Mouse (Mus musculus) bone marrow macrophage, adult 2 months (primary cell): ENCODE results near the gene Fcer1g. TPM values are rescaled to one million over a fixed set of nuclear protein-coding genes. Genes with fewer than 3 reads are reported as not detected.

Experiments
- H3K27ac ChIP-seq: 2 replicates; pipeline ENCODE4 v1.5.1; 2012; ENCODE audit warnings: low read depth, low read length; ENCODE audit not compliant: insufficient read depth
- H3K4me1 ChIP-seq: 2 replicates; pipeline ENCODE4 v1.6.1; 2012; ENCODE audit warnings: low read length; ENCODE audit not compliant: control insufficient read depth, insufficient read depth
- H3K4me3 ChIP-seq: 2 replicates; pipeline ENCODE4 v1.5.1; 2012; ENCODE audit warnings: mild to moderate bottlenecking, low read length, moderate library complexity; ENCODE audit not compliant: insufficient read depth
- CTCF ChIP-seq: IDR thresholded peaks from 2 replicates; pipeline ENCODE4 v1.5.1; 2012; ENCODE audit warnings: low read depth, mild to moderate bottlenecking, low read length, moderate library complexity
- POLR2A ChIP-seq: IDR thresholded peaks from 2 replicates; pipeline ENCODE4 v1.6.1; 2012; ENCODE audit warnings: mild to moderate bottlenecking, low read depth, low read length, borderline replicate concordance
- polyA plus RNA-seq: library from polyadenylated mRNA; stranded (reverse); fragments of >200 nt; gene quantifications from 2 replicates; pipeline ENCODE4 v1.2.4, GENCODE M21; 2012; ENCODE audit not compliant: missing spikeins, insufficient read depth, insufficient read length

Gene Fcer1g
- polyA plus RNA-seq, 1 experiment, result 3,398 TPM

DNA sequence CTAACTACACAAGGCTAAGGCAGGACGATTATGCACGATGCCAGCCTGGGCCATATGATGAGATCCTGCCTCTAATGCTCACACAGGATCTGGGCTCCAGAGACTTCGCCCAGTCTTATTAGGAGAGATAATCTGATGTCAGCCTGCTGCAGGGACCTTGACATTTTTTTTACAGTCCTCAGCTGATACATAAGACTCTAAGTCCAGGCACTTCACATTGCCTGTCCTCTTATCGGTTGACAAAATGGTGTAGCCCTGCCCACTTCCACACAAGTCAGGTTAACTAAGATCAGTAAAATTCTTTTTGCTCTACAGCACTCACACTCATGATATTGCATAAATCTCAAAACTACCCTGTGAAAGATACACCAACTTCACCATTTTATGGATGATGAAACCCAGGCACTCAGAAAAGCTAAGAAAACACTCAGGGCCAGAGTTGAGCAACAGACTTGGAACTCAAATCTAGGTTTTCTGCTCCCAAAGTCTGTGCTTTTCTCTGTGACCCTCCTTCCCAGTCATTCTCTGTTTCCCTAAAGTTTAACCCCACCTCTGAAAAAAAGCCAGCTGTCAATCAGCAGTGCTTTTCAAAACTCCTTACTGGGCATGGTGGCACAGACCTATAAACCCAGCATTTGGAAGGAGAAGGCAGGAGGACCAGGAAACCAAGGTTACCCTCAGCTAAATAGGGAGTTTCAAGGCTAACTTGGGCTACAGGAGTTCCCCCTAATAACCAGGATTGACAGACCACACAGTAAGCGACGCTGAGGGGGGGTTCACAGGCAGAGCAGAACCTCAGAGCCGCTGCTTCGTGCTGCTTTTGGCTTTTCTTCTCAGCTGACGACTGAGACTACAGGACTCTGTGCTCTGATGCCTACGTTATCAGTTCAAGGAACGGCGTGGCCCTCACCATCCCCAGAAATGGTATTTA, 1.1 kb downstream of the Fcer1g start:
- H3K27ac ChIP-seq, result peak overlapping the region; percentile 98
- H3K4me3 ChIP-seq, result peak overlapping the region; percentile 77
- peaks cover 33% of the 10 kb centered on the region for H3K4me1 ChIP-seq
- TF ChIP-seq CTCF (no peak), POLR2A (no peak)

DNA sequence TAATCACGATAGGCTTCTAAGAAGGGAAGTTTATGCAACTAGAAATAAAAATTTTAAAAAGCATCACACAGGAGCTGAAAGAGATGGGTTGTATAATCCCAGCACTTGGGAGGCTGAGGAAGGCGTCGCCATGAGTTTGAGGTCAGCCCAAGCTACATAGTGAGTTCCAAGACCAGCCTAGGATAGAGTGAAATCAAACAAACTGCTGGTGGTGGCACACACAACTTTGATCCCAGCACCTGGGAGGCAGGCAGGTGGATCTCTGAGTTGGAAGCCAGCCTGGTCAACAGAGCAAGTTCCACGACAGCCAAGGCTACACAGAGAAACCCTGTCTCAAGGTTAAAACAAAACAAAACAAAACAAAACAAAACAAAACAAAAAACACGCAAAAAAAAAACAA, 1.8 kb downstream of the Fcer1g start:
- TF ChIP-seq CTCF, result no peak
- no peak for TF ChIP-seq POLR2A
- peak overlapping the region; percentile 98 for H3K27ac ChIP-seq
- H3K4me1 ChIP-seq, result peaks cover 40% of the 10 kb centered on the region
- peak overlapping the region; percentile 77 for H3K4me3 ChIP-seq

DNA sequence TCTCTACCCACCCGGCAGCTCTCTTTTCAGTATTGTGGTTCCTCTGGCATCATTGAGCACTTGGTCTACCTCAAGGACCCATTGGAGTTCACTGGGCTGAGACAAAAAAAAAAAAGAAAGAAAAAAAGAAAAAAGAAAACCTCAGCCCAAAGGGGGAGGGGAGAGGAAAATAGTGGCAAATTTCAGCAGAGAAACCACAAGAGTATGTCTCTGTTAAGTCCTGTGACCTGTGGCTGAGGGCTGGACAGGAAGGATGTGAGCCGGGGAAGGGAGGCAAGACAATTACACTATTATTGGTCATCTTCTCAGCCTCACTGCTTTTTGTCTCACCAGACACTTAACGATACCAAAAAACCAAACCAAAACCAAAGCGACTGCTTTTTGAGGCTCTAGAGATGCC, 2.3 kb downstream of the Fcer1g start:
- H3K27ac ChIP-seq, result peak overlapping the region; percentile 98
- TF ChIP-seq CTCF, result no peak
- TF ChIP-seq POLR2A, result no peak
- H3K4me1 ChIP-seq, result peaks cover 45% of the 10 kb centered on the region
- H3K4me3 ChIP-seq, result peak overlapping the region; percentile 77

DNA sequence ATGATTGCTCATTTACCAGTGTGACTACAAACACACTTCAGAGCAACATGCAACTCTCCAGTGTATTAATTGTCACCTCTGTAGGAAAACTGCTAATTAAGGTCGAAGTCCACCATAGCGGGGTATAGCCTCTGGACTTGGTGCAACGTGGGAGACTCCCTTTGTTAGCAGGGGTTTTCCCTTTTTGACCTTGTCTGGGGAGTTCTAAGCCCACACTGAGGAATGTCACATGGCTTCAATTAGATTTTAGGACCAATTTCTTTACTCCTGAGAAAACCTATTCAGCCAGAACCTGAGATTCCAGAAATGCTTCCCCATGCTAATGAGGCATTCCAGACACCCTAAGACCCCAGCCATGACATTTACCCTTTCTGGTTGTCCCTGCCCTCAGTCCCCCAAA, 4.0 kb downstream of the Fcer1g start:
- peaks cover 47% of the 10 kb centered on the region for H3K4me1 ChIP-seq
- peak overlapping the region; percentile 59; the same call in 1 of the 2 replicates for H3K4me3 ChIP-seq
- TF ChIP-seq CTCF (no peak), POLR2A (no peak)
- H3K27ac ChIP-seq, result peak overlapping the region; percentile 76

DNA sequence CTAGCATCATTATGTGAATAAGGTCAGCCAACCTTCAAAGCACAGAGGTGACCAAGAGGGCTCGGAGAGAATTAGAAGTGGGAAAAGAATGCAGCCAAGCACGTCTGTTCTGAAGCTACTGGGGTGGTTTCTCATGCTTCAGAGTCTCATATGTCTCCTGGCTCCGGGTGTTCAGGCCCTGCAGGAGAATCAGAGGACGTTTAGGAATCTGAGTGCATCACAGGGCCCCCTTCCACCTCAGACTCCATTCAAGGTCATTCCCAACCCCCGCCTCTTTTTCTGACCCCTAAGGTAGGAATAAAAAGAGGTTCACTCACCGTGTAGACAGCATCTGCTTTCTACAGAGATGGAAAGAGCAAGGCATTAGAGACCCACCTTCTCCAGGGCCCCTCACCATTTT, 4.4 kb downstream of the Fcer1g start:
- Histone ChIP-seq H3K4me1 (peaks cover 47% of the 10 kb centered on the region), H3K27ac (0 out of 2 replicates have a peak overlapping the region, but pooled peaks have one; percentile 76), H3K4me3 (no peak overlapping the region)
- TF ChIP-seq CTCF, result no peak
- no peak for TF ChIP-seq POLR2A

DNA sequence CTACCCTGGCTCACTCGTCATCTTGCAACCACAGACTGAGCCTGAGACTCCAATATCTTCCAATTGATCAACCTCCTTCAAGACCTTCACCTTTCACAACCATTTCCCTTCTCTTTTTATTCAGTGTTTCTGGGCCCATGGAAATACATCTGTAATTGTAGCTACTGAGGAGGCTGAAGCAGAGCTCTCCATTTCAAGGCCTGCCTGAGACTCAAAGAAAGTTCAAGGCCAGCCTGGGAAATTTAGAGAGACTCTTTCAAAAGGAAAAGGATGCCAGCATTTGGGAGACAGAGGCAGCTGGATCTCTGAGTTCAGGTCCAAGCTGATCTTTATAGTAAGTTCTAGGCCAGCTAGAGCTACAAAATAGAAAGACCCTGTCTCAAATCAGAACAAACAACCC, 6.3 kb downstream of the Fcer1g start:
- Histone ChIP-seq H3K4me3 (no peak overlapping the region), H3K27ac (no peak overlapping the region; the same call in 1 of the 2 replicates), H3K4me1 (peaks cover 58% of the 10 kb centered on the region)
- TF ChIP-seq CTCF, result no peak
- TF ChIP-seq POLR2A, result no peak

DNA sequence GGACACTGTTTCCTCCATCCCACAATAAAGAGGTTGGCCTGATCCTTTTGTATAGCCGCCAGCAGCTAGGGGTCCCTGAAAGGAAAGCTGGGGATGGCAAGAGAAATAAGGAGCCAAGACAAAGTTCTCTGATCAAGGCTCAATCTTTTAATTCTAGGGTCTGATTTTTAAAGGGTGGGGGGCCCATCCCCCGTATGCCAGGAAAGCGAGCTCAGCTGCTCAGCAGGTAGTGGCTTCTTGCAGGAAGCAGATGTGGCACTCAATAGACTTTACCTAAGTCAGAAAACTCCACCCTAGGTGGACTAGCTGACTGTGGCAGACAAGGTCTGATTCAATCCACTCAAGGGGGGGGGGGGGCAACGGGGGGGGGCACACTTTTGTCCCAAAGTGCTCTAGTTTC, 7.4 kb downstream of the Fcer1g start:
- peak overlapping the region; percentile 85 for H3K27ac ChIP-seq

DNA sequence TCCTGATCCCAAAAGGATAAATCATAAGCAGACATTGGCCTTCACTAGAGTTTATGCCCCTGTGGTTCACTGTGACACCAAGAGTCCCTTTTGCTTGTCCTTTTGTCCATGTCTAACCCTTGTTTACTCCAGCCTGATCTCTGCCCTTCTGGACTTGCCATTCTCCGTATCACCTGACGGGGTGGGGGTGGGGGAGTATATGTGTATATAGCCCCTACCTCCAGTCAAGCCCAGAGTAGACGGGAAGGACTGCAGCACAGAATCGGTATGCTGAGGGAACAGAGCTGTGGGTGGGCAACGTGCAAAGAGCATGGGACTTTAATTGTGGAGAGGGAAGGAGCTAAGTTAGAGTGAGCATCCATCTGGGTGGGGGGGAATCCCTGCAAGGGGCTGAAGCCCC, 9.3 kb downstream of the Fcer1g start, which contains the start of gene Apoa2:
Gene Apoa2, plus strand, starts transcription at position 198 of the 400 bp plus-strand sequence.
- Histone ChIP-seq H3K4me1 (peaks cover 54% of the 10 kb centered on the region), H3K27ac (peak within 1 kb of the TSS; percentile 85), H3K4me3 (no peak within 1 kb of the TSS)
- TF ChIP-seq POLR2A (no peak), CTCF (no peak)

More for the DNA sequence above, 7.4 kb downstream of the Fcer1g start:
- Histone ChIP-seq H3K4me3 (no peak overlapping the region), H3K4me1 (peaks cover 58% of the 10 kb centered on the region)
- TF ChIP-seq CTCF, result no peak
- no peak for TF ChIP-seq POLR2A

DNA sequence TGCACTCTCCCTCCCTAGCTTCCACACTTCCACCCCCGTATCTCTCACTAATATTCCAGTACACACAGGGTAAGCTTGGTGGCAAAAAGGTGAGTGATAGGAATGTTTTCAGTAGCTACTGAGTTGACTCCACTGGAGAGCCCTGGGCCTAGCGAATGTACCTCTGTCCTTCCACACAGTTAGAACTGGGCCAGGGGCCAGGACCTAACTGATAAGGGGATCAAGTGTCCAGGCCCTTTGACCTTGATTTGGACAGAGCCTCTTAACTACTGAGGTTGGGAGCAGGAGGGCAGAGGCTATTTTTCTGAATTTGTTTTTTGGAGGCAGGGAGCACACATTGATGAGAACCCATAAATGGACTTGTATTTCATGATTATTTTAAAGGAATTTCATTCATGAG, 10.4 kb downstream of the Fcer1g start:
- H3K4me1 ChIP-seq, result peaks cover 49% of the 10 kb centered on the region
- no peak overlapping the region for H3K4me3 ChIP-seq
- H3K27ac ChIP-seq, result no peak overlapping the region; the same call in 1 of the 2 replicates
- no peak for TF ChIP-seq POLR2A
- TF ChIP-seq CTCF, result no peak

DNA sequence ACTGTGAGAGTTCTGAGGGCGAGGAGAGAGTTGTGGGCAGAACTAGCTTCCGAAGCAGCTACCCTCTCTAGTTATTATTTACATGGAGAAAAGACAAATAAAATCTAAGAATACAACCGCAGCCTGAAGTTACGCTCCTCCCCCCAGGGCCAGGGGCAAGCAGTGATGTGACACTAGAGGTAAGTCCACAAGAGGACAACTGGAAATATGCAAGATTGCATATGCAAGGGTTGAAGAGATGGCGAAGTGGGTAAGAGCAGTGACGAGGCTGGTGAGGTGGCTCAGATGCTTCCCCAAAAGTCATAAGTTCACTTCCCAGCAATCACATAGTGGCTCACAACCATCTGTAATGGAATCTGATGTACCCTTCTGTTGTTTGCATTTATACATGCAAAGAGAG, 11.0 kb downstream of the Fcer1g start:
- peaks cover 47% of the 10 kb centered on the region for H3K4me1 ChIP-seq
- TF ChIP-seq POLR2A (no peak), CTCF (no peak)
- H3K27ac ChIP-seq, result peak overlapping the region; percentile 27
- H3K4me3 ChIP-seq, result peak overlapping the region; percentile 33; the same call in 1 of the 2 replicates
